Mouse (Mus musculus) hindbrain, postnatal 0 days (tissue): ENCODE measurements around the gene Lyg2. TPM values are rescaled to one million over a fixed set of nuclear protein-coding genes. Genes with fewer than 3 reads are reported as not detected.

Experiments
- ATAC-seq: fragments of 200-750 bp; cut with Nextera tagmentation; 2 replicates; pipeline ENCODE4 v1.8.0; 2017; ENCODE audit warnings: mild to moderate bottlenecking, moderate TSS enrichment, moderate library complexity
- DNase-seq: peaks from one replicate; pipeline ENCODE4 v3.0.0-alpha.2; 2015; ENCODE audit warnings: low spot score
- H3K27ac ChIP-seq: fragments of 300-500 bp; sonication (generic); 2 replicates; pipeline ENCODE4 v1.5.1; 2014; ENCODE audit warnings: mild to moderate bottlenecking
- H3K27me3 ChIP-seq: fragments of 300-500 bp; sonication (generic); 2 replicates; pipeline ENCODE4 v1.6.1; 2014; ENCODE audit warnings: low read length, mixed read lengths; ENCODE audit not compliant: insufficient read depth
- H3K36me3 ChIP-seq: fragments of 300-500 bp; sonication (generic); 2 replicates; pipeline ENCODE4 v1.6.1; 2014; ENCODE audit warnings: low read length, mixed read lengths; ENCODE audit not compliant: insufficient read depth
- H3K4me1 ChIP-seq: fragments of 300-500 bp; sonication (generic); 2 replicates; pipeline ENCODE4 v1.6.1; 2014; ENCODE audit warnings: antibody characterized with exemption, low read length, mixed read lengths; ENCODE audit not compliant: insufficient read depth
- H3K4me2 ChIP-seq: fragments of 300-500 bp; sonication (generic); 2 replicates; pipeline ENCODE4 v1.6.1; 2014; ENCODE audit warnings: low read depth, mild to moderate bottlenecking, low read length, moderate library complexity, mixed read lengths
- H3K4me3 ChIP-seq: fragments of 300-500 bp; sonication (generic); 2 replicates; pipeline ENCODE4 v1.5.1; 2014; ENCODE audit warnings: low read length
- H3K9ac ChIP-seq: fragments of 300-500 bp; sonication (generic); replicated peaks from 2 replicates; pipeline ENCODE4 v1.6.1; 2014; ENCODE audit warnings: mild to moderate bottlenecking, low read length, moderate library complexity, mixed read lengths
- H3K9me3 ChIP-seq: fragments of 300-500 bp; sonication (generic); 2 replicates; pipeline ENCODE4 v1.6.1; 2016; ENCODE audit warnings: low read length, mixed read lengths
- CTCF ChIP-seq: IDR thresholded peaks from 2 replicates; pipeline ENCODE4 v1.5.1; 2016; ENCODE audit warnings: antibody characterized with exemption, control low read depth, low read depth
- WGBS: fragments of 180-500 bp; shearing (Covaris S2); extraction: QIAGEN DNeasy Blood & Tissue Kit; methylation state at CpG from one replicate; pipeline ENCODE4 v1.1.7; 2014; 5-methylcytosine and 5-hydroxymethylcytosine counted together
- polyA plus RNA-seq: library from polyadenylated mRNA; unstranded; fragments of >200 nt; fragmentation: Nextera tagmentation; extraction: Ambion mirVana; gene quantifications from 2 replicates; pipeline ENCODE4 v1.2.1, GENCODE M21; 2015
- total RNA-seq: library from RNA; depleted of rRNA; stranded (reverse); fragments of >200 nt; gene quantifications from 2 replicates; pipeline ENCODE4 v1.2.3, GENCODE M21; 2014; rRNA removed

The Lyg2 gene
- total and polyA plus RNA-seq, 2 experiments from 2014 or later, result not detected

DNA sequence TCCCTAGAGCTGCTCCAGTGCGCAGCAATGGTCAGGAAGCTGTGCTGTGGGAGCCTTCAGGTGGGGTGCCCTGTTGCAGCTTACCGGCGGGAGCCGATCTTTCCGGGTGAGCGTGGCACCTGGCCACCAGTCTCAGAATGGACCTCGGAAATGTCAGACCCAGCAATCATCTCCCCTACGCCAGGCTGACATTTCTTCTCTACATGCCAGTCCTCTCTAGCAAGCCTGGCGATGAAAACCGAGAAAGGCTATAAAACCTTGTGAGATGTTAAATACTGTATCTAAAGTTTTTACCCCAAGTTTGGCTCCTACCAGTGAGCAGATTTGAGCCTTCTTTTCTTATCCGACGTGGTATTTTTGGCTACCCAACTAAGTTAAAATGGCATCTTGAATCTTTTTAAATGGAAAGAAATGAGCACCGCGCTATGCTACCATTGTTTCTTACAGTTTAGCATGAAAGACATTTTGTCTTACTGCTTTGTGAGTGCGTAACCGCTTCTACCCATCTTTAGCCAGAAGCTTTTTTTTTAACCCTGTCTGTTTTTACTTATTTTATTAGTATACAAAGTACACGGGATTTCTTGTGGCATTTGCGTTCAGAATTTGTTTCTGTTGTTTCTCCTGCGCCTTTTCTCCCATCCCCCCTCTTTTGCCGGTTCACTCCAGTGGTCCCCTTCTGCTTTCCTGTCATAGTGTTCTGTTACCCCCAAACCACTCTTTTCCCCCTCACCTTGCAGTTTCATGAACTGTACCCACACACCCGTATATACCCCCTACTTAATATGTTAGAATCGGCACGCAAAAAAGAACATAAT, 50.7 kb downstream of the Lyg2 start:
- ATAC-seq (no peak), DNase-seq (no peak)
- Histone ChIP-seq H3K4me3 (peak overlapping the region; percentile 71), H3K27me3 (no peaks in the 10 kb centered on the region), H3K36me3 (no peaks in the 10 kb centered on the region), H3K4me2 (peak overlapping the region; percentile 79), H3K9me3 (no peaks in the 10 kb centered on the region), H3K9ac (peak overlapping the region; percentile 75), H3K4me1 (peaks cover 4% of the 10 kb centered on the region; the same call in 1 of the 2 replicates), H3K27ac (peak overlapping the region; percentile 90)
- 11% methylated on average over 23 of the region's 23 CpGs for WGBS
- no peak for TF ChIP-seq CTCF

DNA sequence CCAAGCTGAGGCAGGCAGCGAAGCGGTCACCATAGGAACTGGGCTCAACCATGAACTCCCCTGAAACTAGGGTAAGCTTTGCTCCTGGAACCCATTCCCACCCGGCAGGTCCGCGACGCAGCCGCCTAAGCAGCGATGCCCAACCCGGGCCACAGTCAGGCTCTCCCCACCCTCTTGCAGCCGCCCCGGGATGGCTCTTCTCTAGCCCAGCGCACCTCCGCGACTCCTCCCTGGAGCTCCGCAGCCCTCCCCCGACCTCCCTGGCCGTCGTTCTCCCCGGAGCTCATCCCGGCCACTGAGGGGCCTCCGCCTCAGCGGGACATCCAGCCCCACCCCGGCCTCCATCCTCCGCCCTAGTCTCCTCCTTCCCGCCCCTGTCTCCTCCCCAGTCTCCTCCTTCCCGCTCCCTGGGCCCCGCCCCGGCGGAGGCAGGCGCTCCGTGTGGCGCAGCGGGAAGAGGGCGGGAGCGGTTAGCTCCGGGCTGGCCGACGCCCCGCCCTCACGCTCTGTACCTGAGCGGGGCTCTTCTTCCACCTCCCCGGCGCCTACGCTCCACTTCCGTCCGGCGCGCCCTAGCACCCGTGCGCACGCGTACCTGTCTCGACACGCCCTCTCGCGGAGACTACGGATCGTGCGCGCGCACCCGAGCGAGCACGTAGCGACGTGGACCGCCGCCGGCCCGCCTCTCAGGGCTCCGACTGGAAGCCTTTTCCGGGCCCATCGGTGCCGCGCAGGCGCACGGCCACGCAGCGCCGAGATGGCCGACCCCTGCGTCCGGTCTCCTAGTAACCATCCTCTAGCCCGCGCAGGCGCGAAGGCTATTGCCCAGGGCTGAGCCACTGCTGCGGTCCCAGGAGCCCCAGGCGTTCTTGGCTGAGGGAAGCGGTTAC, 51.5 kb downstream of the Lyg2 start:
- Histone ChIP-seq H3K4me1 (peaks cover 4% of the 10 kb centered on the region; the same call in 1 of the 2 replicates), H3K9ac (peak overlapping the region; percentile 75), H3K36me3 (no peaks in the 10 kb centered on the region), H3K27ac (peak overlapping the region; percentile 90), H3K27me3 (no peaks in the 10 kb centered on the region), H3K9me3 (no peaks in the 10 kb centered on the region), H3K4me2 (peak overlapping the region; percentile 79), H3K4me3 (peak overlapping the region; percentile 71)
- 1% methylated on average over 87 of the region's 90 CpGs for WGBS
- peak; percentile 57 for TF ChIP-seq CTCF
- peak; percentile 100 for DNase-seq
- ATAC-seq, result peak; percentile 97

Other genes starting within 250 kb of the Lyg2 start
- gene 2010300C02Rik, start 196.4 kb downstream of the Lyg2 start, total RNA-seq, result 7.1 and 10.0 TPM in 2 replicates
- gene 2010300C02Rik, start 196.4 kb downstream of the Lyg2 start, polyA plus RNA-seq, result 4.1 and 5.3 TPM in 2 replicates
- 6.6 and 7.0 TPM in 2 replicates for gene Tsga10, start 50.1 kb downstream of the Lyg2 start, total RNA-seq
- 8.1 and 8.2 TPM in 2 replicates for gene Tsga10, start 50.1 kb downstream of the Lyg2 start, polyA plus RNA-seq
- gene Lipt1, start 44.8 kb downstream of the Lyg2 start, total RNA-seq, result 9.4 and 14.2 TPM in 2 replicates
- 6.4 and 7.0 TPM in 2 replicates for gene Lipt1, start 44.8 kb downstream of the Lyg2 start, polyA plus RNA-seq
- gene Mitd1, start 26.1 kb downstream of the Lyg2 start, total RNA-seq, result 4.1 and 8.3 TPM in 2 replicates
- 8.2 and 10.1 TPM in 2 replicates for gene Mitd1, start 26.1 kb downstream of the Lyg2 start, polyA plus RNA-seq
- 45.2 and 50.5 TPM in 2 replicates for gene Mrpl30, start 26.0 kb downstream of the Lyg2 start, total RNA-seq
- gene Mrpl30, start 26.0 kb downstream of the Lyg2 start, polyA plus RNA-seq, result 291 and 298 TPM in 2 replicates
- gene Lyg1, start 41.3 kb upstream of the Lyg2 start, total RNA-seq, result not detected in 2 replicates
- gene Lyg1, start 41.3 kb upstream of the Lyg2 start, polyA plus RNA-seq, result not detected in 2 replicates
- gene Txndc9, start 81.4 kb upstream of the Lyg2 start, total RNA-seq, result 22.9 and 23.3 TPM in 2 replicates
- gene Txndc9, start 81.4 kb upstream of the Lyg2 start, polyA plus RNA-seq, result 114 and 128 TPM in 2 replicates
- gene Eif5b, start 81.5 kb upstream of the Lyg2 start, total RNA-seq, result 16.2 and 20.7 TPM in 2 replicates
- 18.2 and 21.2 TPM in 2 replicates for gene Eif5b, start 81.5 kb upstream of the Lyg2 start, polyA plus RNA-seq
- gene Rev1, start 213.3 kb upstream of the Lyg2 start, total RNA-seq, result 21.7 and 26.1 TPM in 2 replicates
- 25.1 and 29.9 TPM in 2 replicates for gene Rev1, start 213.3 kb upstream of the Lyg2 start, polyA plus RNA-seq